Mouse (Mus musculus): ENCODE measurements around the gene Med27. TPM values are rescaled to one million over a fixed set of nuclear protein-coding genes. Genes with fewer than 3 reads are reported as not detected.

Med27 gene
- total and polyA plus RNA-seq, 3 experiments, result 32.1 to 36.2 (median 33.6) TPM

- H3K9ac ChIP-seq (ENCODE audit: insufficient read depth, low read depth), result no peak overlapping the region
- no peaks in the 10 kb centered on the region for H3K9me3 ChIP-seq (replicated peaks; ENCODE audit: low read length)
- no peaks in the 10 kb centered on the region for H3K79me2 ChIP-seq (replicated peaks; ENCODE audit: control insufficient read depth, extremely low read depth, insufficient read depth, poor library complexity, severe bottlenecking)
- no peak for TF ChIP-seq MXI1 (IDR thresholded peaks at IDR 0.05; ENCODE audit: low read depth, low read length)
- TF ChIP-seq BHLHE40 (IDR thresholded peaks at IDR 0.05; ENCODE audit: low read depth, low read length), result no peak
- TF ChIP-seq MAFK (IDR thresholded peaks at IDR 0.05; ENCODE audit: insufficient replicate concordance, low read length), result no peak
- no peak for TF ChIP-seq JUN (IDR thresholded peaks at IDR 0.05; ENCODE audit: insufficient read depth, low read depth, low read length)
- no peak for TF ChIP-seq CHD2 (IDR thresholded peaks at IDR 0.05; ENCODE audit: low read length)
- no peak for TF ChIP-seq TBP (conservative IDR thresholded peaks at IDR 0.05; ENCODE audit: low read depth, low read length)
- no peak for TF ChIP-seq IRF4 (IDR thresholded peaks at IDR 0.05; ENCODE audit: low read depth, low read length)
- no peak for TF ChIP-seq JUND (conservative IDR thresholded peaks at IDR 0.05; ENCODE audit: low read depth, low read length)
- TF ChIP-seq KAT2A (IDR thresholded peaks at IDR 0.05; ENCODE audit: insufficient replicate concordance, low read length), result no peak
- TF ChIP-seq CTCF (conservative IDR thresholded peaks at IDR 0.05 in 1 of 2, IDR thresholded peaks at IDR 0.05 in 1 of 2; ENCODE audit: low read depth in 2 of 2, low read length in 2 of 2), result no peak
- TF ChIP-seq HCFC1 (IDR thresholded peaks at IDR 0.05; ENCODE audit: low read depth, low read length), result no peak
- TF ChIP-seq ZNF384 (IDR thresholded peaks at IDR 0.05; ENCODE audit: low read depth, low read length), result no peak
- no peak for TF ChIP-seq MYC (IDR thresholded peaks at IDR 0.05; ENCODE audit: low read depth, low read length)
- TF ChIP-seq UBTF (IDR thresholded peaks at IDR 0.05; ENCODE audit: low read depth, low read length), result no peak
- H3K4me1 ChIP-seq (ENCODE audit: control insufficient read depth in 1 of 2, insufficient read depth in 2 of 2), result no peaks in the 10 kb centered on the region
- H3K27ac ChIP-seq (ENCODE audit: insufficient read depth, low read depth), result no peak overlapping the region
- no peak for DNase-seq (ENCODE audit: extremely low read depth)
- in situ Hi-C loops (cut with MboI; ENCODE audit: low pct_ligation_motif_present, low pct_unique_long_range_greater_than_20kb, low sequenced_read_pairs), result no loop called here
- peaks cover 0 to 36% of the 10 kb centered on the region in 2 experiments for H3K36me3 ChIP-seq (replicated peaks in 1 of 2; ENCODE audit: control insufficient read depth in 1 of 2, insufficient read depth in 1 of 2, low read length in 1 of 2)
- dilution Hi-C loops (cut with MboI; ENCODE audit: extremely low pct_ligation_motif_present, extremely low pct_unique_long_range_greater_than_20kb, low sequenced_read_pairs), result no loop called here
- no peak overlapping the region for H3K4me2 ChIP-seq (ENCODE audit: insufficient read depth, low read depth, poor library complexity, severe bottlenecking)
- no peak overlapping the region for H3K4me3 ChIP-seq (replicated peaks in 1 of 3; ENCODE audit: low read depth in 2 of 3, low read length in 2 of 3, poor library complexity in 1 of 3)
- H3K27me3 ChIP-seq (replicated peaks), result no peaks in the 10 kb centered on the region
Measured at GRCm38 (mm10) chr2:29425386-29425785, 78.8 kb downstream of the Med27 start.

- no peak overlapping the region for H3K4me2 ChIP-seq (ENCODE audit: insufficient read depth, low read depth, poor library complexity, severe bottlenecking)
- no peaks in the 10 kb centered on the region for H3K79me2 ChIP-seq (replicated peaks; ENCODE audit: control insufficient read depth, extremely low read depth, insufficient read depth, poor library complexity, severe bottlenecking)
- no peak overlapping the region for H3K27ac ChIP-seq (ENCODE audit: insufficient read depth, low read depth)
- no peak for DNase-seq (ENCODE audit: extremely low read depth)
- dilution Hi-C loops (cut with MboI; ENCODE audit: extremely low pct_ligation_motif_present, extremely low pct_unique_long_range_greater_than_20kb, low sequenced_read_pairs) (no loop called here), in situ Hi-C loops (cut with MboI; ENCODE audit: low pct_ligation_motif_present, low pct_unique_long_range_greater_than_20kb, low sequenced_read_pairs) (no loop called here)
- TF ChIP-seq MAFK (IDR thresholded peaks at IDR 0.05; ENCODE audit: insufficient replicate concordance, low read length) (no peak), TCF12 (IDR thresholded peaks at IDR 0.05; ENCODE audit: low read depth, low read length) (no peak), IRF4 (IDR thresholded peaks at IDR 0.05; ENCODE audit: low read depth, low read length) (no peak), CHD2 (IDR thresholded peaks at IDR 0.05; ENCODE audit: low read length) (no peak), USF2 (conservative IDR thresholded peaks at IDR 0.05; ENCODE audit: low read depth, low read length) (no peak), HCFC1 (IDR thresholded peaks at IDR 0.05; ENCODE audit: low read depth, low read length) (no peak), POLR2A (IDR thresholded peaks at IDR 0.05; ENCODE audit: low read depth, low read length) (no peak), ELF1 (IDR thresholded peaks at IDR 0.05; ENCODE audit: low read depth, low read length) (no peak), POLR2AphosphoS2 (IDR thresholded peaks at IDR 0.05; ENCODE audit: low read depth, low read length) (no peak), CTCF (conservative IDR thresholded peaks at IDR 0.05 in 1 of 2, IDR thresholded peaks at IDR 0.05 in 1 of 2; ENCODE audit: low read depth in 2 of 2, low read length in 2 of 2) (no peak), ZC3H11A (IDR thresholded peaks at IDR 0.05; ENCODE audit: low read depth, low read length) (no peak), MXI1 (IDR thresholded peaks at IDR 0.05; ENCODE audit: low read depth, low read length) (no peak), BHLHE40 (IDR thresholded peaks at IDR 0.05; ENCODE audit: low read depth, low read length) (no peak), NELFE (IDR thresholded peaks at IDR 0.05; ENCODE audit: low read depth, low read length) (no peak)
- no peaks in the 10 kb centered on the region for H3K4me1 ChIP-seq (ENCODE audit: control insufficient read depth in 1 of 2, insufficient read depth in 2 of 2)
- H3K4me3 ChIP-seq (replicated peaks in 1 of 3; ENCODE audit: low read depth in 2 of 3, low read length in 2 of 3, poor library complexity in 1 of 3), result no peak overlapping the region
- no peaks in the 10 kb centered on the region for H3K9me3 ChIP-seq (replicated peaks; ENCODE audit: low read length)
- H3K36me3 ChIP-seq (replicated peaks in 1 of 2; ENCODE audit: control insufficient read depth in 1 of 2, insufficient read depth in 1 of 2, low read length in 1 of 2), result peaks cover 0 to 40% of the 10 kb centered on the region in 2 experiments
- no peak overlapping the region for H3K9ac ChIP-seq (ENCODE audit: insufficient read depth, low read depth)
- H3K27me3 ChIP-seq (replicated peaks), result no peaks in the 10 kb centered on the region
Measured at GRCm38 (mm10) chr2:29426684-29427083, 80.1 kb downstream of the Med27 start.

Data from CH12.LX (cell line).